Mouse (Mus musculus) left cerebral cortex, postnatal 4 days (tissue): Measurements from ENCODE around the gene Gimap8. TPM values are rescaled to one million over a fixed set of nuclear protein-coding genes. Genes with fewer than 3 reads are reported as not detected.
"Not testable (repeated sequence)": the region's sequence is repeated elsewhere in the genome, so short reads cannot be mapped to it uniquely, and the experiment has no call there.

Source experiments
- DNase-seq: peaks from one replicate; pipeline ENCODE4 v3.0.0-alpha.2; 2022
- intact Hi-C: fragments of 180-260 bp; cut with DNase I; formaldehyde crosslinking; loops from one replicate; pipeline ENCODE4 v1.15.1; 2025
- total RNA-seq, 2 experiments: library from RNA; stranded (reverse); gene quantifications; 2 replicates each; pipeline ENCODE4 v1.2.3; 2021

Gimap8 gene
- total RNA-seq, 2 experiments from 2014 or later, result 1.2 to 1.6 TPM

DNA sequence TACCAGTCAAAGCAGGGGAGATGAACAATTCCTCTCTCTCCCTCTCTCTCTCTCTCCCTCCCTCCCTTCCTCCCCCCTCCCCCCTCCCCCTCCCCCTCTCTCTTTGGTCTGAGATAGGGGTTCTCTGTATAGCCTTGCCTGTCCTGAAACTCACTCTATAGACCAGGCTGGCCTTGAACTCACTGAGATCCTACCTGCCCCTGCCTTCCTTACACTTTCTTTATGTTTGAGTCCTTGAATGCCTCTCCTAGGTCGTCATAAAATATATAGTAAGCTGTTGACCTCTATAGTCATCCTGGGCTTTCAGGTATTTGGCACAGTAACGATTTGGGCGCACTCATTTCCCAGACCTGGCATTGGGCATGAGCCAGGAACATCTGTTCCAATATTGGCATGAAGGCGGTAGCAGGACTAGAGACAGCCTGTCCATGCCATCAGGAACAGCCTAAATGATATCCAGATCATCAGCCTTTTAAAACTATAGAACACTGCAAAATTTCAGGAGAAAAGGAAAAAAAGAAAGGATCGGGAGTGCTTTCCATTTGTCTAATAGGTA lies 29.9 kb downstream of the Gimap8 start:
- DNase-seq, result no peak
- intact Hi-C loops, result no loop called here

DNA sequence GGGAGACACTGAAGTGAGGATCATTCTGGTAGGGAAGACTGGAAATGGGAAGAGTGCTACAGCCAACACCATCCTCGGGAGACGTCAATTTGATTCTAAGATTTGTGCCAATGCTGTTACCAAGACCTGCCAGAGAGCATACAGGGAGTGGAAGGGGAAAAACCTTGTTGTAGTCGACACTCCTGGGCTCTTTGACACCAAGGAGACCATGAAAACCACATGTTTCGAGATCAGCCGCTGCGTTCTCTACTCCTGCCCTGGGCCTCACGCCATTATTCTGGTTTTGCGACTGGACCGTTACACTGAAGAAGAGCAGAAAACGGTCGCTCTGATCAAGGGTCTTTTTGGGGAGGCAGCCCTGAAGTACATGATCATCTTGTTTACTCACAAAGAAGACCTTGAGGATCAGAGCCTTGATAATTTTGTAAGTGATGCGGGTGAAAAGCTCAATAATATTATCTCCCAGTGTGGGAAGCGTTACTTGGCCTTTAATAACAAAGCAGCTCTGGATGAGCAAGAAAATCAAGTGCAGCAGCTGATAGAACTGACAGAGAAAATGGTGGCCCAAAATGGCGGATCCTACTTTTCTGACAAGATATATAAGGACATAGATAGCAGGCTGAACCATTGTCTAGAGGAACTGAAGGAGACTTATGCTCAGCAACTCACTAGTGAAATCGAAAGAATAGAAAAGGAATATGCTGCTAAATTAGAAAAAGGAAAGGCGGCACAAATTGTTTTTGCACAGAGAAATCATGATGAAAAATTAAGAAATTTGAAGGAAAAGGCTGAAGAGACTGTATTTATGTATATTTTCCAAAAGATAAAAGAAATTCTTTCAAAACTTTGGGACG lies 30.7 kb downstream of the Gimap8 start:
- intact Hi-C loops, result no loop called here
- DNase-seq, result no peak

DNA sequence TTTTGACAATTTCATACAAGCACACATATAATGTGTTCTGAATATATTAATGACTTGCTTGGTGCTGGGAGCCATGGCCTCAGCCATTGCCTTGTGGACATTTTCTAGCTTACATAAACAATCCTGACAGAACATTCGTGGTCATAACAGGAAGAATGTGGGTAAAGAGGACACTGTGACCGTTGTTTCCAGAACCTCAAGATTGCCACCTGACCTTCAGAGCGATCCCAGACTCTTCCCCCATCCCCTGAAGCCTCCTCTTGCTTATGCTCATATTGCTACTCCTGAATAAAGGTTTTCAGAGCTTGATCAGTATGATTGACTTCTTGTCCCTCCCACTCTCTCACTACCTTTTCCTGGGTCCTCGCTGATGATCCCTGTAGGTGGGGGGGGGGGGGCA lies 31.4 kb downstream of the Gimap8 start:
- no peak for DNase-seq

DNA sequence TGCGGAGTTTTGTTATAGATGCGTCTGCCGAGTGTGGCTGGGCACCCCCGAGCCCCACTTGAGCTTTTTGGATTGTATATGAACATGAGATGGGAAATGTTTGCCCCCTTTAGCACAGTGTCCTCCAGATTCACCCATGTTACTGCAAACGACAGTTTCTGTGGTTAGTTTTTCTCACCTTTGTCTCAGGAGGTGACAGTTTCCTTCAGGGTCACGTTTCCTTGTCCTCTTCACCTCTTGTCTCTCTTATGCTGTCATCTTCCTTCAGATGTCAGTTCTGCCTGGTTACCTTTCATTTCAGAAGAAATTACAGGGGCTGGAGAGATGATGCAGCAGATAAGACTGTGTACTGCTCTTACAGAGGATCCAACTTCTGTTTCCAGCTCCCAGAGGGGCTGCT lies 32.7 kb downstream of the Gimap8 start:
- intact Hi-C loops, result no loop called here
- DNase-seq, result no peak

More for the DNA sequence above, 31.4 kb downstream of the Gimap8 start:
- intact Hi-C loops, result no loop called here

DNA sequence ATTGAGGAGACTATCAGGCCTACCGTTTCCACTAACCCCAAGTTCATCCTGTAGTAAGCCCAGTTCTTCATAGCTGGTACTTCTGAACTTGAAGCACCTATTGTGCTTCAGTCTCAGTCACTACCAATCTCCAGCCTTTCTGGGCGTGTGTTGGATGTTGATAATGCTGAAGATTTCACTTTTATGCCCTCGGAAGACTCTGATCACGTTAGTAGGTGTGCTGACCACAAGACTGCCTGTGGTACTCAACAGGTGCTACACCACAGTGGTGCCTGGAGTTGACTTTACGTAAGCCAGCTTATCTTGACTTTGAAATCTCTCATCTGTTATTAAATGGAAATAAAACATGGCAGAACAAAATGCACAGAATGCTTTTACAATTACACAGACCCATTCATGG lies 33.4 kb downstream of the Gimap8 start:
- no peak for DNase-seq
- intact Hi-C loops, result no loop called here

DNA sequence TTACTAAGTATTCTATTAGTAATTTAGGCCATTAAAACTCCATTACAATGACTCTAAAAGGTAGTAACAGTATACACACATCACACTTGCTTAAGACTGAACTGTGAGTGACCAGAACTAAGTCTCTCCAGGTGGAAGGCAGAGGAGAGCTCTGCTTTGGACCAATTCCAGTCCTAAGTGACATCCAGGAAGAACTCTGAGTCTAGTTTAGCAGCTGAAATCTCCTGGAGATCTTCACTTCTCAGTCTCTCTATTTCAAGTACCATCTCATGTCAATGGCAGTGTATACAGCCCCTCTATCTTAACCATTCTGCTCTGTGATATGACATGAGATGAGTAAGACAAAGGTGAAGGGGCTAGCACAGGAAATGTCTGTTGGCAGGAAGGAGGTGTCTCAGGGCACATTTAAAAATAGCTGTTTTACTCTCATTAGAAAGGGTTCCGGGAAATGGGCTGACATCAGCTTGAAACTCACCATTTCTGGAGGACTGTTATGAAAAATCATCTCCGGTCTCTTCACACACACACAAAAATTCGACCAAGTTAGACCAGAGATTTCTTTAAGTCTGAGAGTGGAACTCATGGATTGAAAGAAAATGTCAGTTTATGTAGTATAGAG lies 34.5 kb downstream of the Gimap8 start:
- intact Hi-C loops, result no loop called here

DNA sequence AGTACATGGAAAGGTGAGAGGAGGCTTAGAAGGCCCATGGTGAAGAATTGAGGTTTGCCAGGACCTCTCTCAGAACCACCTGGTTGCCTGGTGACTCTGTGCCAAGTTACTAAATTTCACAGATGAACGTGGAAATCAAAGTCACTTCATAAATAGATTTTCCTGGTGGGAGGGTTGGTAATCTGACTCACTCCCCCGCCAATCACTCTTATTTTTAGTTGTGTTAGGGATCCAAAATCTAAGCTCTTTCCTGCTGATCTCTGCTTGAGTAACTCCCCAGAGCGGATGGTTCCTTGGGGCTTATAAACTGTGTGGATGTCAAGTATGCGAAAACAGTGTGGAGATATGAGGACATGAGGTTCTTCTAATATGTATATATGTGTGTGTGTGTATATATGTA lies 35.2 kb downstream of the Gimap8 start:
- DNase-seq, result no peak
- intact Hi-C loops, result no loop called here

More for the DNA sequence above, 34.5 kb downstream of the Gimap8 start:
- no peak for DNase-seq

DNA sequence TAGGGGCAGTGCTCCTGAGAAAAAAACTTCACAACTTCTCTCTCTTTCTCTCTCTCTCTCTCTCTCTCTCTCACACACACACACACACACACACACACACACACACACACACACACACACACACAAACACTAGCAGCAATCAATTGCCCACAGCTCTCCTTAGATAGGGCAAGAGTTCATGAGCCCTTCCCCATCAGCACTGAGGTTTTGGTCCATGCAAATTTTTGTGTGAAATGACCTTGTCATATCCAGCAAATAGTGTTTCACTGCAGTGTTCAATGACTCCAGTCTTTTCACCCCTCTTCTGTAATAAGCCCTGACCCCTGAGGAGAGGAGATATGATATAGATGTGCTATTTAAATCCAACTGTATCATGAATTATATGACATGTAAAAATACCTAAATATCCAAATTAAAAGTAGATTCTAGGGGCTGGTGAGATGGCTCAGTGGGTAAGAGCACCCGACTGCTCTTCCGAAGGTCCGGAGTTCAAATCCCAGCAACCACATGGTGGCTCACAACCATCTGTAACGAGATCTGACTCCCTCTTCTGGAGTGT lies 36.3 kb downstream of the Gimap8 start:
- DNase-seq, intact Hi-C loops: not testable (repeated sequence)

DNA sequence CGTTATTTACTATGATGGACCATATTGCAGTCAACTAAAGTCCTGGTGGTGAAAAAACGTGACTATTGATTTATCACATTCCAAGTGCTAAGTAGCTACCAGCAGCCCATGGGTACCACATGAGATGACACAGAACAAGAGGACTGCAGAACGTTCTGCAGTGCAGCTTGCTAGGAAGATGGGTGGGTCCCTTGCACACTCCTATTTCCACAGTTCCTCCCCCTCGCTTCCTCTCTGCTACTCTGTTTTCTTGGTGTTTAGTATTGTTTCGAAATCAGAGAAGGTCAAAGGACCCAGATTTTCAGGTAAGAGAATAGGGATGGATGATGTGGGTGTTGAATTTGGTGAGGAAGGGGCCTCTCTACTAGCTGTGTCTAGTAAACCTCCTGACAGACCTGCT lies 37.3 kb downstream of the Gimap8 start, which contains the start of gene Gimap4:
Gene Gimap4 (plus strand): TSS at position 231 of the 400 bp plus-strand sequence.
- no peak for DNase-seq
- intact Hi-C loops, result no loop called here

DNA sequence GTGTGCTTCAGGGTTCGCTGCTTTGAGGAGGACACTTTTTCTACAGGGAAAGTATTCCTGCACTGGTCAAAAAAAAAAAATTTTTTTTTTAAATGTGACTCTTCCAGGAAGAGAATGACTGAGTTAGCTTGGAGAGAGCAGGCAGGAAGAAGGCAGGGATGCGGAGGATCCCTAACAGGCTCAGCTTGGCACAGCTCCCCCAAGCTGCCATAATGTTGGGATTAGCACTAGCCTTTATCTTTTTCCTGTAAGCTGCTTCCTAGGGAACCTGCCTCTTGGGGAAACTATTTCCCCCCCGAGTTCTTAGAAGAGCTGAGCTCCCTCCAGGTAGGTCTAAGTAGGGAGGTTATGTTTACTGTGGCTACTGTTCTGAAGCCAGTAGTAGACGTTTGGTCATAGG lies 37.8 kb downstream of the Gimap8 start:
- DNase-seq, result no peak
- intact Hi-C loops, result no loop called here

DNA sequence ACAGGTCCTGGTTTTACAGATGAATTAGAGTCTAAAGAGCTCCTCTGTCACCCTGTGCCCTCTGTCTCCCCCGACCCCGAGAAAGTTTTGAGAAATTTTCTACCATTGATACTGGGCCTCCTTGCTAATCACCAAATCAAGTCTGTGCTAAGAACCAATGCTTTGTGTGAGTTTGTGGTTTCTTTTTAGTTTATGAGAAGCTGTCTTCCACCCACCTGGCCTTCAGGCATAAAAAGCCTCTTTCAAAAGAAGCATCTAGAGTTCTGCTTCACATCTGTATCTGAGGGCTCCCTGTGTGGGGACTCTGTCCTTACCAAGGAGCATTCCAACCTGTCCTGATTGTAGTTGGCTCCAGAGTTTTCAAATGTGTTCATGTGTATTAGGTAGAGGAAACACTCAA lies 38.2 kb downstream of the Gimap8 start:
- intact Hi-C loops, result no loop called here
- DNase-seq, result no peak

DNA sequence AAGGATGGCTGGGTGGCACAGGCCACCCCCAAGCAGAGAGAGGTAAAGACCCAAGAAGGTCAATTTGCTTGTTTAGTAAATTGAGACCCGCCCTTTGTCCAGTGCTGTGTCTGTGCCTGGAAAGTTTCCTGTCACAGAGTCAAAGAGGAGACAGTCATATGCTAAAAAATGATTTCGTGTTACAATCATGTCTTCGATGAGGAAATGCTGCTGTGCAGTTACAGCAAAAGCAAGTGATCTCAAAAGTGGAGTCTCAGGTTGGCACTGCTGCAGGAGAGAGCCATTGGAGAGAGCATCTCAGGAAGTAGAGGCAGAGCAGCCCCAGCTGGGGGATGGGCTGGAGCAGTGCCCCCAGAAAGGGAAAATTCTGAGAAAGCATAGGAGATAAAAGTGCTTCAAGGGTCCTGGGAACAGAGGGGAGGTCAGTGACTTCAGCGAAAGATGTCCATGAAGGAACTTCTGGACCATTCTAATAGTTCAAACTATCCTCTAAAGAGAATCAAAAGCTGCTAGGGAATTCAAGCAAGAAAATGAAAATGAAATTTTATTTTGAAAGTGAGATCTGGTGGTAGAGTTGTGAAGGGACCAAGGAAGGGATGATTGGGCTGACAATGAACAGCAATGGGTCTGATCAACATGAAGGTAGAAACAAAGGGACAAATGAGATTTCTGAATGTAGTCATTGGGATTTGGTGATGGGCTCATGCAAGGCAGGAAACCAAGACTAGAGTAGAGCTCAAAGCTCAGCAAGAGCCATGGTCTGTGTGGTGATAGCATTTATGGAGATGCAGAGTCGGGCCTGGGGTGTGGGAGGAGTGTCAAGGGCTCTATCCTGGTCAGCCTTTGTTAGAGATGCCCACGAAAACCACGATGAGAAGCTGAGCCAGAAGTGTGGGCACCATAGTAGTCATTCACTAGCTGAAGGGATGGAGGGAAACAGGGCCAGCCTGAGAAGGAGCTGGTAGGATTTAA lies 38.9 kb downstream of the Gimap8 start:
- no peak for DNase-seq
- intact Hi-C loops, result no loop called here

DNA sequence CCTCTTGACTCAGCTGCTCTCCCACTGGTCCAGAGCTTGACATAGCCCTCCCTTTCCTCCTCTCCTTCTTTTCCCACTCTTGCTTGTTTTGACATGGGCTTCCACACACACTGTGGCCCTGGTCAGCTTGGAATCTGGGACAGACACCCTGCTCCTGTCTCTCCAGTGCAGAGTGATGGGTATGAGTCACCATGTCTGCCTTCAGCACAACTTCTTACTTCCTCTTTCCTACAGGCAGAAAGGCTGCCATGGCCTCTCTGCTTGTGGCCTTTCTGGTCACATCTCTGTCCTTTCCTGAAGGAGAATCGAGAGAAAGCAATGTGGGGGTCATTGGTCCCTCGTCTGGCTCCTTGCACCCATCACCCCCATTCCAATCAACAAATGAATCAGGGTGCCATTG lies 40.0 kb downstream of the Gimap8 start:
- intact Hi-C loops, result no loop called here
- no peak for DNase-seq

DNA sequence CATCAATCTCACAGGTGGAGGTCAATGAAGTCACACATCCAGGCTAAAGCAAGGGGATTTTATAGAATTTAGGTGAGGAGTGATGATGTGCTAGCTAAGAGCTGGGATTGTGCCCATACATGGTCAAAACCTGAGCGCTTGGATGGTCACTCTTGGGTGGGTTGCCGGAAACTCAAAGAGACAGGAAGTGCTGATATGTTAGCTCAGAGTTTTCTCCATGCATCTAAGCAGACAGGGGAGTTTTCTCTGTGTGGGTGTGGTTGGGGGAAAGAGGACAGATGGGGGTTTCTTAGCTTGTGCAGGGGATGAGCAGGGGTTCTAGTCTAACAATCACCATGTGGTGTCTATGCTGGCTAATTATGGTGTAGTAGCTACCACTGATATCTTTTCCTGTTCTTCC lies 42.3 kb downstream of the Gimap8 start:
- no peak for DNase-seq
- intact Hi-C loops, result no loop called here

DNA sequence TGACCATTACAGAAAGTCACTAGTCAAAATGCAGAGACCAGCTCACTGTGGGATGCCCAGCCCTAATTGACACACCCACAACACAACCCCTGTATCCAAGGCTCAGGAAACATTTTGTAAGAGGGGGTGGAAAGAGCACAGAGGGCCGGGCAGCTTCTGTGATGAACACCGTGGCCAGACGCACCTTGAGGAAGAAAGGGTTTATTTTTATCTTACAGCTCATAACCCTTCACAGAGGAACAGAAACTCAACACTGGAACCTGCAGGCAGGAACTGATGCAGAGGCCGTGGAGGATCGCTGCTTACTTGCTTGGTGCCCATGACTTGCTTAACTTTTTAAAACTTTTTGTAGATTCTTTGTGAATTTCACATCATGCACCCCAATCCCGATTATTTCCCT lies 45.9 kb downstream of the Gimap8 start:
- intact Hi-C loops, result no loop called here
- no peak for DNase-seq

DNA sequence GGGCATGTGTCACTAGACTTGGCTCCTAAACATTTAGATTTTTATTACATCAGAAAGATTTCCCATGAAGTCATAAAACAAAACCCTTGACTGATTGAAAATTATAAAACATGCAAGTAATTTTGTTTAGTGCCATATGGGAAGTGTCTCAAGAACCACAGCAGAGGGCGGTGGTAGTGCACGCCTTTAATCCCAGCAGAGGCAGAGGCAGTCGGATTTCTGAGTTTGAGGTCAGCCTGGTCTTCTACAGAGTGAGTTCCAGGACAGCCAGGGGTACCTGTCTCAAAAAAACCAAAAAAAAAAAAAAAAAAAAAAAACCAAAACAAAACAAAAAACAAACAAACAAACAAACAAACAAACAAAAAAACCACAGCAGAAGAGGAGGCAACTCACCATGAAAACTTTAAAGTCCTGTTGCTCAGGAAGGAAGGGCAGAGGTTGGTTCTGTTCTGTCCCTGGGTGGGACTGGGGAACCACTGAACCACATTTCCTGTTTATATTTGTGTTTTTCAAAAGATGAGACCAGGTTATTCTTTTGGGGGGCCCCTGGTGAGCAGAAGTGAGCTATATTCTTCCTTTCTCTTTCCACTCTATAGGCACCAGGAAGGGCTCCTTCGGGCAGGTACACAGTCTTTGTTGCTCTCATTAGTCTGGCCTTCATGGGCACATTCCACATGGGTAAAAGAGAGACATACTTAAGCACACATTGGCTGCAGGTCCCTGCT lies 50.0 kb downstream of the Gimap8 start:
- intact Hi-C loops, result no loop called here
- no peak for DNase-seq

DNA sequence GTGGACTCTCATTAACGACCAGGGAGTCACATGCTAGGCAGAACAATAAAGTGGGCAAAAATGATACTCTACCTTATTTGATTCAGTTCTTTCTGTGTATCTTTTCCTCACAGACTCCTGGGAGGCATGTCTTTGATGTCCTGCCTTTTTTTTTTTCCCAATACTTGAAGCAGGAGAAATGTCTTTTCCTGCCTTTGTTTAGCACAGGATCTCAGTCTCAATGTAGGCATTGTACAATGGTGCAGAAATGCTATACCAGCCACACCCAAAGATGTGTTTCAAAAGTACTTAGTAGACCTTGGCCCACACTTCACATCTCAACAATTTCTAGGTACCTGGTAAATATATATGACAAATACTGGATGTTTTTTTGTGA lies 50.5 kb downstream of the Gimap8 start:
- intact Hi-C loops, result no loop called here
- no peak for DNase-seq

DNA sequence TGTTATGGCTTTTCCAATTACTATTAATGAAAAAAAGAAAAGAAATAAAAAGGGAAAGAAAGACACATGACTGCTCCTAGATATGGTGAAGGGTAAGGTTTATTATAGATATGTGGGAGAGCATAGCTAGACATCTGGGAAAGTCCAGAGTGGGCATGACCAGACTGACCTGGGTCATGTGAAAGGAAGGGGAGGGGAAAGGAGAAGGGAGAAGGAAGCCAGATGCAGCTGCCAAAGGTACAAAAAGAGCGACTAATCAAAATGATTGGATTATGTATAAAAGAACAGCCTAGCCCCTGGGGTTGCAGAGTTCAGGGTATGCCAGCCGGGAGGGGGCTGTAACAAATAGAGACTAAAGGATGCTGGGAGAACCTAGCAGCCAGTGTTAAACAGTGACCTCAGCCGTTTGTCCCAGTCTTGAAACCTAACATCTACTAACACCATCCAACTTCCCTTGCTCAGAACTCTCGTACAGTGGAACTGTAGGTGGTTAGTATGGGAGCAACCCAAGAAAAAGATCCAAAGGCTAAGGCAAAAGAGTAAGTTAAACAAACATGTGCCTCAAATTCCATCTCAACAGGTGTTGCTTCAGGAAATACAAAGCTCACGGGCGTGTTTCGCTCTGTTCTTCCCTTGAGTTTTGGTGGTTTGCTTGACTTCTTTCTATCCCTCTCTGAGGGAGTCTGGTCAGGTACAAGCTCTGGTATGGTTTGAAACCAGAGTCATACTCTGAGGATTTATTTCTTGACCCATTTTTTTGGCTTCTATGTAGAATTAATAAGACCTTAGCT lies 51.2 kb downstream of the Gimap8 start:
- no peak for DNase-seq
- intact Hi-C loops, result no loop called here

DNA sequence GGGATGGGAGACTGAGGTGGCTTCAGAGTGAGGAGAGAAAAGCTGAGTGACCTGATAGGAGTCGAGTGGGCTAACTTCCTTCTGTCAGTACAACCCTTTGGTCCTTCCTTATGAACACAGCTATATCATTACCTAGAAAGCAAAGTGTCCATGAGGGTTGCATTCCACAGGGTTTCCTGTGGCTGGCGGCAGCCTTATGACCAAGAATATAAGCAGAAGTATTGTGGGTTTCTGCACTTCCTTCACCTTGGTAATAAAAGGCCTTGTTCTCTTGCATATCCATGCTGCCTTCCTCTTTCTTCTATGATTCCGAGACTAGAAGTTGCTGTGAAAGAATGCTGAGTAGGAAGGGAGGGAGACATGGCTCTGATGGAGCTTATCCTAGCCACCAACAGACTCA lies 51.9 kb downstream of the Gimap8 start:
- intact Hi-C loops, result no loop called here
- DNase-seq, result no peak
